Mouse (Mus musculus): ENCODE data around the gene Amdhd1. TPM values are rescaled to one million over a fixed set of nuclear protein-coding genes. Genes with fewer than 3 reads are reported as not detected.

Gene Amdhd1
- polyA plus RNA-seq, 1 experiment from 2014 or later = 0.94 TPM

DNA sequence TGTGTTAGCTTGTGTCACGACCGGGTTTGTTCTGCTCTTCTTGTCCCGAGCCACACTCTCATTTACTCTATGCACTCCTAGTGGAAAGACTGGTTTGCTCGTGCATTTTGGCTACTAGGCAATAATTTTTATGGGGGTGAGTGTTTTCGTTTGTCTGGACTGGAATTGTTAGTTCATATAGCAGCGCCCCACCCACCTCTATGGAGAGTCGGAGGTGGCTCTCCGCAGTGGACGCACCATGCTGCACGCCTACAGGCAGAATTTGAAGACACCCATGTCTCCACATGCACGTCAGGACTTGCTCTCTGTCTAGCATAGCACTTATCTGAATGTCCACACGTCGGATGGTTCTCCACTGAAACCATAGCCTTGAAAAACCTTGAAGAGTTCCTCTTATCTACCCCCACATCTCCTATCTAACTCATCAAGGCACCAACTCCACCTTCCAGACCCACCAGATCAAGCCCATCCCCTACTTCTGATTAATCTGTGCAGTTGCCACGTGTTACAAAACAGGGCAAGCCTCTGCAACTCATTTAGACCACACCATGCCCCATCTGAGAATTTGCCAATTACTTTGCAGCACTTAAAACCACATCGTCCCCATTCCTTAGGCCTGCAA, 30.2 kb downstream of the Amdhd1 start:
- no peaks in the 10 kb centered on the region for H3K4me1 ChIP-seq (ENCODE audit: control insufficient read depth, insufficient read depth, low read length)
- no peak overlapping the region for H3K4me2 ChIP-seq (replicated peaks; ENCODE audit: low read depth, low read length)
- ATAC-seq (ENCODE audit: insufficient number of reproducible peaks, insufficient read depth, low FRiP score, low read depth) = no peak
- no peaks in the 10 kb centered on the region for H3K9me3 ChIP-seq (ENCODE audit: control insufficient read depth, low read depth, low read length)
- 85% methylated on average over 15 of the region's 15 CpGs for WGBS
- H3K36me3 ChIP-seq (ENCODE audit: control insufficient read depth, insufficient read depth, low read length) = no peaks in the 10 kb centered on the region
- H3K9ac ChIP-seq (replicated peaks; ENCODE audit: low read depth, low read length) = no peak overlapping the region
- no peaks in the 10 kb centered on the region for H3K27me3 ChIP-seq (ENCODE audit: control insufficient read depth, insufficient read depth, low read length)
- no peak overlapping the region for H3K27ac ChIP-seq (ENCODE audit: low read length)
- H3K4me3 ChIP-seq (ENCODE audit: low read depth, low read length) = no peak overlapping the region

DNA sequence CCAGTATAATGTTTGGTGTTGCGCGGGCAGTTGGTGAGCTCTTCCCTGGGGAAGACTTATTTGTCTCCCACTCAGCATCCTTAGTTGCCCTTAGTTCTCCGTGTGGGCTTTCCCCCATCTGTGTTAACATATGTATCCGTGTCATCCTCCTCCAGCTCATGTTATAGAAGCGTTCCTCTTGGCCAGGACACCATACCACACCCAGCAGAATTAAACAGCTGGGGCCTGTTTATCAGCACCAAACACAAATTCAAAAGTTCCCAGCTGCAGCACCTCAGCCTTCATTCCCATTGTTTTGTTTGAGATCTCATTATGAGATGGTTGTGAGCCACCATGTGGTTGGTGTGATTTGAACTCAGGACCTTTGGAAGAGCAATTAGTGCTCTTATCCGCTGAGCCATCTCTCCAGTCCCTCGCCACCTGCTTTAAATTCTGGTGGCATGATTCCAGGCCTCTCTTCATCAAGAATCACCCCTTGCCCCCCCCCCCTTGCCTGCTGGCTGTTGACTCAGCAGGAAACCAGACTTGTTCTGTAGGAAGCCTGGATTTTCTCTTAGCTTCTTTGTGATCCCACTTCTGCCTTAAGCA, 31.4 kb downstream of the Amdhd1 start:
- no peaks in the 10 kb centered on the region for H3K27me3 ChIP-seq (ENCODE audit: control insufficient read depth, insufficient read depth, low read length)
- no peaks in the 10 kb centered on the region for H3K9me3 ChIP-seq (ENCODE audit: control insufficient read depth, low read depth, low read length)
- no peak overlapping the region for H3K4me3 ChIP-seq (ENCODE audit: low read depth, low read length)
- H3K4me2 ChIP-seq (replicated peaks; ENCODE audit: low read depth, low read length) = no peak overlapping the region
- no peak for ATAC-seq (ENCODE audit: insufficient number of reproducible peaks, insufficient read depth, low FRiP score, low read depth)
- H3K27ac ChIP-seq (ENCODE audit: low read length) = no peak overlapping the region
- H3K36me3 ChIP-seq (ENCODE audit: control insufficient read depth, insufficient read depth, low read length) = no peaks in the 10 kb centered on the region
- 70% methylated on average over 7 of the region's 7 CpGs for WGBS
- no peak overlapping the region for H3K9ac ChIP-seq (replicated peaks; ENCODE audit: low read depth, low read length)
- H3K4me1 ChIP-seq (ENCODE audit: control insufficient read depth, insufficient read depth, low read length) = no peaks in the 10 kb centered on the region

DNA sequence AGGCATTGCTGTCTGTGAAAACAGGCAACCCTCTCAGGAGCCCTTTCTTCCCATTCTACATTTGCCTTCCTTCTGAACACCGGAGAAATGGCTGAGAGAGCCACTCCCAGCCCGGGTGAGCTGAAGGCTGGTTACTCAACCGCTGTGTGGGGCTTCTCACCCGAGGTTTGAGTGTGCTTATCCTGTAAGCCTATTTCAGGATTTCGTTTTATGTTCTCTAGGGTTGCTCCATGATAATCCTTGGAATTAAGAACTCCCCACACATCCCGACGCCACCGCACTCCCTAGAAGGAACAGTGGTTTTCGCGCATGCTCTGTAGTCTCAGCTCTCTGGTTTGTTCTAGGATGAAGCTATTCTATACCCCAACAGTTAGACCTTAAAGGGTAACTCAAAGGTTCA, 38.5 kb downstream of the Amdhd1 start:
- WGBS = 82% methylated on average over 10 of the region's 10 CpGs
- H3K27me3 ChIP-seq (ENCODE audit: control insufficient read depth, insufficient read depth, low read length) = no peaks in the 10 kb centered on the region

DNA sequence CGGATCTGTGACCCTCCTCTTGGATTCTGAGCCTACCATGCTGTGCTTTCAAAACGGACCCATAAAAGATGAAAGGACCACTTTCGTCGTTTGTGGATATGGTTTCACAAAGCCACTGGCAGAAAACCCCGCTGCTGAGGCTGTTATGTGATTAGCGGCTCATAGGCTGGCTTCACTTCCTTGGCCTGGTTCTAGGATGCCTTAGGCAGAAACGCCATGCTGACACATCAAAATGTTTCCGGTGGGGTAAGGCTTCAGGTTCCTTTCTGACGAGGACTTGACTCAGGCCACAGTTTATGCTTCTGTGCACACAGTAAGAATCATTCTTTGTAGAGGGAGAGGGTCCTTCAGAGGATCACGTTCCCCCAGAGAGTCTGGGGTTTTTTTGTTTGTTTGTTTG, 39.0 kb downstream of the Amdhd1 start:
- 70% methylated on average over 10 of the region's 10 CpGs for WGBS
- Histone ChIP-seq H3K4me3 (ENCODE audit: low read depth, low read length) (no peak overlapping the region), H3K27ac (ENCODE audit: low read length) (no peak overlapping the region), H3K36me3 (ENCODE audit: control insufficient read depth, insufficient read depth, low read length) (no peaks in the 10 kb centered on the region), H3K4me1 (ENCODE audit: control insufficient read depth, insufficient read depth, low read length) (no peaks in the 10 kb centered on the region), H3K27me3 (ENCODE audit: control insufficient read depth, insufficient read depth, low read length) (no peaks in the 10 kb centered on the region), H3K9ac (replicated peaks; ENCODE audit: low read depth, low read length) (no peak overlapping the region), H3K9me3 (ENCODE audit: control insufficient read depth, low read depth, low read length) (no peaks in the 10 kb centered on the region), H3K4me2 (replicated peaks; ENCODE audit: low read depth, low read length) (no peak overlapping the region)
- no peak for ATAC-seq (ENCODE audit: insufficient number of reproducible peaks, insufficient read depth, low FRiP score, low read depth)

More for the DNA sequence above, 38.5 kb downstream of the Amdhd1 start:
- ATAC-seq (ENCODE audit: insufficient number of reproducible peaks, insufficient read depth, low FRiP score, low read depth) = no peak
- H3K9ac ChIP-seq (replicated peaks; ENCODE audit: low read depth, low read length) = no peak overlapping the region
- H3K9me3 ChIP-seq (ENCODE audit: control insufficient read depth, low read depth, low read length) = no peaks in the 10 kb centered on the region
- no peak overlapping the region for H3K4me2 ChIP-seq (replicated peaks; ENCODE audit: low read depth, low read length)
- H3K36me3 ChIP-seq (ENCODE audit: control insufficient read depth, insufficient read depth, low read length) = no peaks in the 10 kb centered on the region
- no peaks in the 10 kb centered on the region for H3K4me1 ChIP-seq (ENCODE audit: control insufficient read depth, insufficient read depth, low read length)
- no peak overlapping the region for H3K27ac ChIP-seq (ENCODE audit: low read length)
- H3K4me3 ChIP-seq (ENCODE audit: low read depth, low read length) = no peak overlapping the region

DNA sequence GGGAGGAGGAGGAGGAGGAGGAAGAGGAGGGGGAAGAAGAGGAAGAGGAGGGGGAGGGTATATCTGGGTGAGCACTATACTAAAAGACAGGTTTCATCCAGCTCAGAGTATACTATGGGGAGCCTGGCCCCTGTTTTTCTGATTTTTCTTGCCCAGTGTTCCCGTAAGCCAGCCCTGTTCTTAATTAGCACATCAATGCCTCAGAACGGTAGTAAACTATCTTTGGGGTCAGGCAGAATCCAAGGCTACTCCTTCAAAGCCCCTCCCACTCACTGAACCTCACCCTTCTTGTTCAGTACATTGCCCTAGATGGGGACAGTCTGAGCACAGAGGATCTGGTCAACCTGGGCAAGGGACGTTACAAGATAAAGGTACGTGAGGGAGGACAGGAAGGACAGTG, 49.4 kb downstream of the Amdhd1 start:
- Histone ChIP-seq H3K9ac (replicated peaks; ENCODE audit: low read depth, low read length) (no peak overlapping the region), H3K27ac (ENCODE audit: low read length) (no peak overlapping the region), H3K36me3 (ENCODE audit: control insufficient read depth, insufficient read depth, low read length) (no peaks in the 10 kb centered on the region), H3K9me3 (ENCODE audit: control insufficient read depth, low read depth, low read length) (no peaks in the 10 kb centered on the region), H3K27me3 (ENCODE audit: control insufficient read depth, insufficient read depth, low read length) (no peaks in the 10 kb centered on the region), H3K4me3 (ENCODE audit: low read depth, low read length) (no peak overlapping the region), H3K4me1 (ENCODE audit: control insufficient read depth, insufficient read depth, low read length) (no peaks in the 10 kb centered on the region), H3K4me2 (replicated peaks; ENCODE audit: low read depth, low read length) (no peak overlapping the region)
- WGBS = 56% methylated on average over 4 of the region's 4 CpGs
- ATAC-seq (ENCODE audit: insufficient number of reproducible peaks, insufficient read depth, low FRiP score, low read depth) = no peak

DNA sequence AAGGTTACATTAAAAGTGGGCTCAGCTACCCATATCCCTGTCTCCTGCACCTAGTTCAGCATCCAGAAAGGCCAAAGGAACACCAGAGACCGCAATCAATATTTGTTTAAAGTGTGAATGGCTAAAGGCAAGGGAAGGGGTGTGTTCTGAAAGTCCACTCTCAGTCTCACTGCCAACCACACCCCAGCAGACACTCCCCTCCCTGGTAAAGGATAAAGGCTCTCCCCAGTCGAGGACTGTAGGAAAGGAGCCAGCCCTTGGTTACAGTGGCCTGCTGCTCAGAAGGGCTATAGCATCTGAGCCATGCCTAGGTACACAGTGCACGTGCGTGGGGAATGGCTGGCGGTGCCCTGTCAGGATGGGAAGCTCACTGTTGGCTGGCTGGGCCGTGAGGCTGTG, 51.0 kb downstream of the Amdhd1 start:
- Histone ChIP-seq H3K36me3 (ENCODE audit: control insufficient read depth, insufficient read depth, low read length) (no peaks in the 10 kb centered on the region), H3K27ac (ENCODE audit: low read length) (no peak overlapping the region), H3K27me3 (ENCODE audit: control insufficient read depth, insufficient read depth, low read length) (no peaks in the 10 kb centered on the region), H3K9me3 (ENCODE audit: control insufficient read depth, low read depth, low read length) (no peaks in the 10 kb centered on the region), H3K4me3 (ENCODE audit: low read depth, low read length) (no peak overlapping the region), H3K9ac (replicated peaks; ENCODE audit: low read depth, low read length) (no peak overlapping the region), H3K4me1 (ENCODE audit: control insufficient read depth, insufficient read depth, low read length) (no peaks in the 10 kb centered on the region), H3K4me2 (replicated peaks; ENCODE audit: low read depth, low read length) (no peak overlapping the region)
- ATAC-seq (ENCODE audit: insufficient number of reproducible peaks, insufficient read depth, low FRiP score, low read depth) = peak; percentile 38
- WGBS = 57% methylated on average over 6 of the region's 6 CpGs

DNA sequence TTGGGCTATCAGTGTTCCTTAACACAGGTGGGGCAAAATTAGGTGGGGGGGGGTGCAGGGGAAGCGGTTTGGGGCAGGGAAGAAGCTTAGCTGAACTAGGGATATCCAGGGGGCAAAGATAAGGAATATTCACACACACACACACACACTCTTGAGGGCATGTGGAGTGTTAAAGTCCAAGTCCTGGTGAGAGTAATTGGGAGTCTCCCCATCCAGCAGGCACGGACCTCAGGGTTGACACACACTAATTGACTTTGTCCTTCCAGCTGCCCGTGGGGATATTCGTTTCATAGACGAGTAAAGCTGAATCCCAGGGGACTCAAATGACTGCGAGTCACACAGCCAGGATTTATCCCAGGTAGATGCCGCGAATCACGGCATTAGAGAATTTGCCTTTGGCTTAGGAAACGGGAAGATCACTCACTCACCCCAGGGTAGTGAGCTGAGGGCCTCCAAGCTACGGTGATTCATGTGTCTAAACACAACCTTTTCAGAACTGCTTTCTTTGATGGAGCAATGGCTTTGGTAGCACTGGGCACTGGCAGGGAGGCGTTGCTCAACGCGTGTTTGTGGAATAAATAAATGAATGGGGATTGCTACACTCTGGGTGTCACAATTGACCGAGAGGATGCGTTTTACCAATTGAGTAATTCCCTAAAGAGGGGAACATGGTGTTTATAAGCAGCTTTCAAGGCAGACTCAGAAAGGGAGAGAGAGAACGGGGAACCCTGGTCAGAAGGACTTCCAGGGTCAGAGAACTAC, 51.6 kb downstream of the Amdhd1 start, which contains the start of gene Hal:
Gene Hal (plus strand): TSS at position 703 of the 762 bp plus-strand sequence.
- ATAC-seq (ENCODE audit: insufficient number of reproducible peaks, insufficient read depth, low FRiP score, low read depth) = no peak
- no peaks in the 10 kb centered on the region for H3K9me3 ChIP-seq (ENCODE audit: control insufficient read depth, low read depth, low read length)
- no peaks in the 10 kb centered on the region for H3K4me1 ChIP-seq (ENCODE audit: control insufficient read depth, insufficient read depth, low read length)
- no peak within 1 kb of the TSS for H3K27ac ChIP-seq (ENCODE audit: low read length)
- no peak within 1 kb of the TSS for H3K4me2 ChIP-seq (replicated peaks; ENCODE audit: low read depth, low read length)
- H3K36me3 ChIP-seq (ENCODE audit: control insufficient read depth, insufficient read depth, low read length) = peaks cover 3% of the 10 kb centered on the region; the same call in 1 of the 2 replicates
- H3K9ac ChIP-seq (replicated peaks; ENCODE audit: low read depth, low read length) = no peak within 1 kb of the TSS
- H3K27me3 ChIP-seq (ENCODE audit: control insufficient read depth, insufficient read depth, low read length) = no peaks in the 10 kb centered on the region
- no peak within 1 kb of the TSS for H3K4me3 ChIP-seq (ENCODE audit: low read depth, low read length)
- WGBS = 63% methylated on average over 17 of the region's 17 CpGs

DNA sequence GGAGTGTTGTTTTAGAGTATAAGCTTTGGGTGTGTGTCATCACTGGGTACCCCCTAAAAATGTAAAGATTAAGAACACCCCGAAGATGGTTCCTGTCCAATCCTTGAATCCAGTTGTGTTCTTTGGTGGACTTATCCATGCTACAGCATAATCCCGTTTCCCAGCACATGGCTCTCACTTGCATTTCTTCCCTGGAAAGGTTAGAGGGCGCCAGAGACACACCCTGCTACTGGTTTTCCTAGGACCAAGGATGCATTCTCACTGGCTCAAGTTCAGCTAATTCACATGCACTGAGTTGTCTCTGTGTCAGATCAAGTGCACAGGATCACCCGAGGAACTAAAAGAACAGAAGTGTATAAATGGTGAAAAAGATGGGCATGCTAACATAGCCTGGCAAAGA, 53.2 kb downstream of the Amdhd1 start:
- H3K36me3 ChIP-seq (ENCODE audit: control insufficient read depth, insufficient read depth, low read length) = peaks cover 14% of the 10 kb centered on the region
- no peak for ATAC-seq (ENCODE audit: insufficient number of reproducible peaks, insufficient read depth, low FRiP score, low read depth)

More for the DNA sequence above, 53.2 kb downstream of the Amdhd1 start:
- H3K27me3 ChIP-seq (ENCODE audit: control insufficient read depth, insufficient read depth, low read length) = no peaks in the 10 kb centered on the region
- H3K9ac ChIP-seq (replicated peaks; ENCODE audit: low read depth, low read length) = no peak overlapping the region
- no peaks in the 10 kb centered on the region for H3K4me1 ChIP-seq (ENCODE audit: control insufficient read depth, insufficient read depth, low read length)
- H3K9me3 ChIP-seq (ENCODE audit: control insufficient read depth, low read depth, low read length) = no peaks in the 10 kb centered on the region
- no peak overlapping the region for H3K4me3 ChIP-seq (ENCODE audit: low read depth, low read length)
- H3K4me2 ChIP-seq (replicated peaks; ENCODE audit: low read depth, low read length) = no peak overlapping the region
- 26% methylated on average over 4 of the region's 4 CpGs for WGBS
- H3K27ac ChIP-seq (ENCODE audit: low read length) = no peak overlapping the region
